Mouse (Mus musculus): ENCODE results near the gene Heca.
"Not testable (repeated sequence)": the region's sequence is repeated elsewhere in the genome, so short reads cannot be mapped to it uniquely, and the experiment has no call there.

Gene Heca

DNA sequence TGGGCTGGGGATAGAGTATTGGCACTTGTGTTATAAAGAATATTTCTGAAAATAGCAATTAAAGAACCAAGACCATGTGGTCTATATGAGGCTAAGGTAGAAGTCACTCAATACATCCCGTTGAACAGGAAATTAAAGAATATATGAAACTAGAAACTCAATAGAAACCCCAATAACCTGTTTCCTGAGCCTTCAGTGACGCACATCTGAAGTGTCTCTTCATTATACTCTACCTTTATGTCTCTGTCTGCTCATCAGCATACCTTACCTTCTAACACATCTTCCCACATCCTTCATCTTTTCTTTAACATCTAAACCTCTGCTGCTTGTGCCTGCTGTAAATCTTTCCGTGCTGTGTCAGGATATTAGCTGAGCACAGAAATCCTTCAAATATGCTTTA lies 67.8 kb downstream of the Heca start:
- DNase-seq (ENCODE audit: low read depth, low spot score): no peak

DNA sequence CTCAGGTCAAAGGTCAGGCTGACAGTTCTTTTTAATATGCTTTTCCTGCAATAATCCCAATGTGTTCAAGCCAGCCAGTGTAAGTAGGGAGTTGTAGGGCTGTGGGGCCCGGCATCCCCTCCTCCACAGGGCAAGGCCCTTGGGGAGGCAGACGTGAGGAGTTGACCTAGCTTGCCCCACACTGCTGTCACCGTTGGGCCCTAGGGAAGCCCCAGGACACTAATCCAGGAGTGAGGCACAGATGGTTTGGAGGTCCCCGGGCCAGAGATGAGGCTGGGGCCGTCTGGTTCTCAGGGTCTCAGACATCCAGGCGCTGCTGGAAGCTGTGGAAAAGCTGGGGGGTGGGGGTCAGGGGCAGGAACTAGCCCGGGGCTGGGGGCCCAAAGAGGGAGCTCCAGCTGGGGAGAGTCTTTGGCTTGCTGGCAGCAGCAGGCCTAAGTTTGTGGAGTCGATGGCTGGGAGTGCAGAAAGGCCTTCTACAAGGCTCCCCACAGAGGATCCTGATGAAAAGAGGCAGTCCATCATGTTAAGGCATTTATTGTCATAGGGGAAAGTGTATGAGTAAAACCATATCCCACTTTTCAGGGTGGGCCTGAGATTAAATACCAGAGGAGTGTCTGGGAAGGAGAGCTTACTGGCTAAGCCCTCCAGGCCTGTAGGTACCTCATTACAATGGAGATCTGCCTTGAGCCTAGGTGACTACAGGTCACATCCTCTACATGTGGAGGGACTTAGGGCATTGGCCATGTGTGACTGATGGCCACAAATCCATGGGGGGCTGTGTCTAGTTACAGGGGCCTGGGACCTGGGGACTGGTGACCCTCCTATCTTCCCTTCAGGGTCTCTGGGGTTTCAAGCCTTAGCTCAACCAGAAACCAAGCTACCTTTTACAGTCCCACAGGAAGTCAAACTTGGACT lies 69.6 kb downstream of the Heca start:
- DNase-seq (ENCODE audit: low read depth, low spot score): no peak

- peak; percentile 66 for DNase-seq (ENCODE audit: low read depth, low spot score)
These were observed 77.8 kb downstream of the Heca start for GRCm38 (mm10) chr10:17869822-17870662.

DNA sequence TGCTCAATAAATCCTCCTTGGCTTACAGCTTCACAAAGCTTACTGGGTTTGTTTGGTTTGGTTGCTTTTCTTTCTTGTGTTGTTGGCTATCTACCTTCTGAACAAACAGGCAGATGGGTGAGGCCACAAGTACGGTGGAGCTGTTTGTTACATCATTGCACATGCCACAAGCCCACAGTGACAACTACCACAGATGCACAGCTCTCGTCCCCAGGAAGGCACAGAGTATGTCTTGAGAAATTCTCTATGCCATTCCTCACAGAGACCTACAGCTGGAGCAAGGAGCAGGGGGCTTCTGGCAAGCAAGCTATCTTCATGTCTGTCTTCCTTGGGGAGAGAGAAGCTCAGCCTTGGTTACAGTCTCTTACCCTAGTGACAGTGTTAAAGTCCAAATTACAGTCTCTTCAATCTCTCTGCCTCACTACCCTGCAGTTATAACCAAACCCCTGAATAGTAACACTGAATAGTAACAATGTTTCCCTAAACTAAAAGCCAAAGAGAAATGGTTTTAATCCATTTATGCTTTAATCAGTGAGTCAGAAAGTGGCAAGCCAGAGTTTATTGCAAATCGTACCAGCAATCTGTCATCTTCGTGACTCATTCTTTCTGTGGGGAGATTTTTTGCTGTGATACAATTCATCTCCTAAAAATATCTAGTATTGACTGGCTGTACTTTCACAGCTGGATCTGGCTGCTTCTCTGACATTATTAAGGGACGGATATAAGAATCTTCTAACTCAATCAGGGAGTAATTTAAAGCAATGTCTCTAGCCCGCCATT lies 87.0 kb downstream of the Heca start:
- DNase-seq (ENCODE audit: low read depth, low spot score): no peak

- DNase-seq (ENCODE audit: low read depth, low spot score): peak; percentile 30
These were observed 90.1 kb downstream of the Heca start for GRCm38 (mm10) chr10:17857647-17858261.

DNA sequence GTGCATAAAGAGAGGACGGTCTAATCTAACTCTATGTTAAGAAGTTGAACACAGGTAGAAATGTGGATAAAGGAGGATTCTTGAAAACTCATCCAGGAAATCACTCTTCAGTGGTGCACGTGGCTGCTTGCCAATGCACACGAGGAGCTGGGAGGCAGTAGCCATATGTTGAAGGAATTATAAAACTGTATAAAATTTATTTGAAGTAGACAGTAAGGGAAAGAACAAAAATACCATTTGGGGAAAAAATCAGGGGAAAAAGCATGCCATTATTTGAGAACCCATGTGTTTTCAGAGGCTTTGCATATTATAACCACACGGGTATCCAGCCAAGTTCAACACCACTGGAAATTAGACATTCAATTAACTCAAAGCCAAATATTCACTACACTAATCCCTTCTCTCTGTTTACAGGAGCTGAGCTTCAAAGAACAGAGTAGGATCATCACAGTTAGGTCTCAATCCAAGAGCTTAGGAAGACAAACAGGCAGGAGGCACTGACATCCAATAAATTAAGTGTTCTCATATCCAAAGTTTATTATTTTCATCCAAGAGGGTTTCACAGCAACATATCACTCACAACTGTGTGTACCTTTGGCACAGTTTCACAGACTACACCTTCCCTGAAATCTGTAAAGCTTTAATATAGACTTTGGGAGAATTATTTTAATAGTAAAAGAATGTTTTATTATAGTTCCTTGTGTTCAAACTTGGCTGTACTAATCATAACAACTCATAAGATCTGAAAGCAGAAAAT lies 102.9 kb downstream of the Heca start:
- no peak for DNase-seq (ENCODE audit: low read depth, low spot score)

DNA sequence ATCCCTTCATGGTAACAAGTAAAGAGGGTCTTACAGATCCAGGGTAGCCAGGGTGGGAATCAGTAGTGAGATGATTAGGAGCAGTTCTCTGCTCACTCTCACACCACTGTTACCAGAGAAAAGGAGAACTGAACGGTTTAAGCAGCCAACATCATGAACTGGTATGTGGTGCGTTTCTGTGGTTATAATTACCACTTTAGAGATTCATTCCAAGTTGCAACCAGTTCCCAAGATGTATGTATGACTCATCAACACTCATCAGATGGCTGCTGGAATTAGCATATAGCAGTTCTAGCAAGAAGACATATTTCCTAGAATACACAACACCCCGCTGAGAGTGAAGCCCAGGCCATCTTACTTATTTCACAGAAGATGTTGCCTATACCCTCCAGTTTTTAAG lies 105.8 kb downstream of the Heca start:
- DNase-seq (ENCODE audit: low read depth, low spot score): no peak

- DNase-seq (ENCODE audit: low read depth, low spot score): no peak
These were observed 111.6 kb downstream of the Heca start for GRCm38 (mm10) chr10:17836275-17836674.

DNA sequence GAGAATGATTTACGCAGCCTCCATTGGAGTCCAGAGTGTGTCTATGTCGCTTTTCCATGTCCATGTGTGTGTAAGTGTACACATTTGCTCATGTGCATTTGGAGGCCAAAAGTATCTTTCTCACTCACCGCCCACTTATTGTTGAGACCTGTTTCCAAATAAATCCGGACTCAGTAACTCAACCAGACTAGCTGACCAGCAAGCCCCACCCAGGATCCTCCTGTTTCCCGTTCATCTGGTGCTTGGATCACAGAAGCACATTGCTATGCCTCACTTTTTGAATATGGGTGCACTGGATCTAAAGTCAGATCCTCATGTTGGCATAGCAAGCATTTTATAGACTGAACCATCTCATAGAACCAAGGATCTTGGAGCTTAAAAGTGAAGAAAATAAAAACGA lies 112.8 kb downstream of the Heca start:
- no peak for DNase-seq (ENCODE audit: low read depth, low spot score)

- no peak for DNase-seq (ENCODE audit: low read depth, low spot score)
These were observed 116.8 kb downstream of the Heca start for GRCm38 (mm10) chr10:17831041-17831440.

DNA sequence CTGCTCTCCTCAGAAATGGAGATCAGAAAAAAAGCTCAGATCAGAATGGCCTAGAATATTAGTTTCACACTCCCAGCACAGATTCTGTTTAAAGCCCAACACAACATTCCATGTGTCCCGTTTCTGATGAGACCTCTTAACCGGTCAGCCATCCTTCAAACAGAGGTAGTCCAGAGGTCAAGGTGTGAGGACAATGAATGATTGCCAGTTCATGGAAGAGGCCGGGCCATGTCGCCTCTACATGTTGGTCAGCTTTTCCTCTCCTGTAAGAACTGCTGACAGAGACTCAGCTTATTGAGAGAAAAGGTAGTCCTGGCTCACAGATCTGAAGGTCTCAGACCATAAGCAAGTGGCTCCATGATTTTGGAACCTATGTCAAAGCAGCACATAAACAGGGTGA lies 118.7 kb downstream of the Heca start:
- no peak for DNase-seq (ENCODE audit: low read depth, low spot score)

DNA sequence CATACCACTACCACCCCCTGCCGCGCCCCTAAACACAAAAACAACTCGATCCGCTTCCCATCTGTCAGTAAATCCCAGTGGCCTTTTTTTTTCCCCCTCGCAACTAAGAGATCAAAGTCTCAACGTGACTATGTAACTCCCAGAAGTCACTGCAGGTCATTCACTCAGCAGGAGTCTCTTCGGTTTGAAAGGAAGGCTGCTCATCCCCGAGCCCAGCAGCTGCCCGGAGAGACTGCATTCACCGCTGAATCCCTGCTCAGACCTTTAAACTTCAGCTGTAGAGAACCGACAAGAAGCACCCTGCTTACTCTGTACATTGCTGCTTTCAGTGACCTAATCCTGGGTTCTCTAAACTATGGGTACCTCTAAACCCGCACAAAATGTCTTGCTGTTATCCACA lies 120.5 kb downstream of the Heca start:
- no peak for DNase-seq (ENCODE audit: low read depth, low spot score)

- not testable (repeated sequence) for DNase-seq (ENCODE audit: low read depth, low spot score)
These were observed 127.4 kb downstream of the Heca start for GRCm38 (mm10) chr10:17820422-17820821.

Data from A20 (cell line).